ENCODE assay signal across 7 mouse cellular contexts in the genomic region with DNA sequence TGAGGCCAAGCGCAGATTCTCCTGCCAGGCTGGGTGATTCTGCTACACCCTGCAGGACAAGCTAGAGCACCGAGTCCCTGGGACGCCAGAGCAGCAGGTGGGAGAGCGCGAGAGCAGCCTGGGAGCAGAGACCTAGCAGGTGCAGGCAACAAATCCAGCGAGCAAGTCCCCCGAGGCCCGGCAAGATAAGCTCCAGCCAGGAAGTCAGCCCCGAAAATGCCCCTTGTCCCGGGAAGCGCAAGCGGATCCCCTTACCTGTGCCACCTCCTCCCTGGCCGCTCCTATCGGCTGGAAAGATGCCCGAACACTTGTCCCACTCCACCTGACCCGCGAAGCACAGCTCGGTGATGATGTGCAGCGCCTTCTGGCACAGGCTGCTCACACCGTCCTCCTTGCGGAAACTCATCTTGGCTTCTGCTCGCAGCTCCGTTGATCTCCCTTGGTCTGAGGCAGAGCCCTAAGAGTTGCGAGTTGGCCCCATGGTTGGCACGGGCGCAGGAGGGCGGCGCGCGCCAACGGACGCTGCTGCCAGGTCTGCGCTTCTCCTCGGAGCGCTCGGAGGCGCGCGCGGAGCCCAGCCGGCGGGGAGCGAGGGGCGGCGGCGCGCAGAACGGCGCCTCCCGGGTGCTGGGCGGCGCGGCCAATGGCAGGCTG. TPM values are rescaled to one million over a fixed set of nuclear protein-coding genes. Genes with fewer than 3 reads are reported as not detected.
DNase-seq lines count a peak whose midpoint lies in the region; ATAC-seq lines count a peak whose summit lies in the region.

Syt10 (minus strand) TSS at position 497 of the 654 bp plus-strand sequence.

- no peak within 1 kb of the TSS for H3K27ac ChIP-seq in forebrain, embryonic 12.5 days
- H3K27ac ChIP-seq in hindbrain, embryonic 13.5 days: no peak within 1 kb of the TSS
- no peak within 1 kb of the TSS for H3K27ac ChIP-seq in neural tube, embryonic 13.5 days (replicated peaks)

- peaks cover 10% of the 10 kb centered on the region for H3K4me1 ChIP-seq in forebrain, embryonic 12.5 days
- H3K4me1 ChIP-seq in hindbrain, embryonic 13.5 days (replicated peaks): peaks cover 10% of the 10 kb centered on the region
- H3K4me1 ChIP-seq in neural tube, embryonic 13.5 days (replicated peaks): peaks cover 14% of the 10 kb centered on the region

- H3K9ac ChIP-seq in forebrain, embryonic 12.5 days: peak within 1 kb of the TSS; percentile 48; the same call in 1 of the 2 replicates
- peak within 1 kb of the TSS; percentile 70 for H3K9ac ChIP-seq in hindbrain, embryonic 13.5 days
- peak within 1 kb of the TSS; percentile 63 for H3K9ac ChIP-seq in neural tube, embryonic 13.5 days

- H3K4me2 ChIP-seq in forebrain, embryonic 12.5 days: peak within 1 kb of the TSS; percentile 96
- peak within 1 kb of the TSS; percentile 94 for H3K4me2 ChIP-seq in hindbrain, embryonic 13.5 days
- peak within 1 kb of the TSS; percentile 96 for H3K4me2 ChIP-seq in neural tube, embryonic 13.5 days

- H3K27me3 ChIP-seq in forebrain, embryonic 12.5 days: peaks cover 32% of the 10 kb centered on the region
- H3K27me3 ChIP-seq in hindbrain, embryonic 13.5 days: peaks cover 40% of the 10 kb centered on the region
- peaks cover 39% of the 10 kb centered on the region for H3K27me3 ChIP-seq in neural tube, embryonic 13.5 days

- no peaks in the 10 kb centered on the region for H3K9me3 ChIP-seq in forebrain, embryonic 12.5 days
- no peaks in the 10 kb centered on the region for H3K9me3 ChIP-seq in hindbrain, embryonic 13.5 days
- H3K9me3 ChIP-seq in neural tube, embryonic 13.5 days: no peaks in the 10 kb centered on the region

- under 1% methylated on average over 53 of the region's 53 CpGs for WGBS in forebrain, embryonic 12.5 days
- WGBS in hindbrain, embryonic 13.5 days: under 1% methylated on average over 51 of the region's 53 CpGs
- WGBS in neural tube, embryonic 13.5 days: under 1% methylated on average over 52 of the region's 53 CpGs

- peak within 1 kb of the TSS; percentile 54 for H3K4me3 ChIP-seq in forebrain, embryonic 12.5 days (replicated peaks)
- H3K4me3 ChIP-seq in hindbrain, embryonic 13.5 days: peak within 1 kb of the TSS; percentile 65
- H3K4me3 ChIP-seq in neural tube, embryonic 13.5 days: peak within 1 kb of the TSS; percentile 65

- ATAC-seq in forebrain, embryonic 12.5 days (ENCODE audit: low FRiP score): peak; percentile 84
- peak; percentile 65 for ATAC-seq in hindbrain, embryonic 13.5 days (ENCODE audit: low FRiP score)
- ATAC-seq in neural tube, embryonic 13.5 days (ENCODE audit: low read depth): peak; percentile 80

- intact Hi-C loops in left cerebral cortex, postnatal 14 days (cut with DNase I): loop anchor here (10.0 kb wide), 1 partner anchor 373 kb away; no protein-coding TSS in a partner anchor

- peak; percentile 78 for DNase-seq in Muller cell, postnatal 12 days (ENCODE audit: inconsistent ontology term)
- DNase-seq in brain, adult 2 months (ENCODE audit: low read depth, low spot score): peak; percentile 61
- DNase-seq in left cerebral cortex, postnatal 14 days (ENCODE audit: low spot score in 2 of 2): peak; percentile 26 to 40
- DNase-seq in yolk sac, embryonic 10.5 days (ENCODE audit: low spot score): no peak

- no peaks in the 10 kb centered on the region for H3K36me3 ChIP-seq in forebrain, embryonic 12.5 days (replicated peaks)
- no peaks in the 10 kb centered on the region for H3K36me3 ChIP-seq in hindbrain, embryonic 13.5 days
- no peaks in the 10 kb centered on the region for H3K36me3 ChIP-seq in neural tube, embryonic 13.5 days

RNA-seq across cellular contexts. Expression of gene Syt10, which starts in this region (rescaled TPM):
- polyA plus RNA-seq in forebrain, embryonic 12.5 days (2016; fragmentation: Nextera tagmentation; extraction: Ambion mirVana): 0.23 and 0.31 TPM in 2 replicates
- polyA plus RNA-seq in hindbrain, embryonic 13.5 days (2015; fragmentation: Nextera tagmentation; extraction: Ambion mirVana): 1.6 and 2.4 TPM in 2 replicates
- 10 to 100 TPM; 16.9 to 20.7 TPM for total RNA-seq in left cerebral cortex, postnatal 14 days (2021)
- polyA plus RNA-seq in neural tube, embryonic 13.5 days (2015; fragmentation: Nextera tagmentation; extraction: Ambion mirVana): 2.1 and 2.7 TPM in 2 replicates

Comparison
In these comparisons a context has a peak if more than half of its experiments do, and no peak if none do; other contexts are left out.
1. Peak in ATAC-seq, H3K4me3 ChIP-seq, H3K9ac ChIP-seq and H3K4me2 ChIP-seq in forebrain, embryonic 12.5 days; RNA of the gene not detected or under 1 TPM.